Mouse (Mus musculus): ENCODE measurements around the gene Gm15023.
"Not testable (repeated sequence)": the region's sequence is repeated elsewhere in the genome, so short reads cannot be mapped to it uniquely, and the experiment has no call there.

Gene Gm15023

GRCm38 (mm10) chrX:135177532-135177931, at the start of gene Gm15023:
TSS of gene Gm15023 (minus strand) at chrX:135177632.
- not testable (repeated sequence) for DNase-seq (ENCODE audit: low read depth, low spot score); H3K36me3 ChIP-seq (ENCODE audit: control insufficient read depth, insufficient read depth, low read length, poor library complexity, severe bottlenecking); H3K27me3 ChIP-seq (ENCODE audit: control insufficient read depth, insufficient read depth, low read length, poor library complexity, severe bottlenecking)

GRCm38 (mm10) chrX:135210436-135211221, 33.2 kb upstream of the Gm15023 start, which contains the start of gene Tceal6:
TSS of gene Tceal6 (minus strand) at chrX:135210687.
- Histone ChIP-seq H3K27me3 (ENCODE audit: control insufficient read depth, insufficient read depth, low read length, poor library complexity, severe bottlenecking) (no peaks in the 10 kb centered on the region), H3K36me3 (ENCODE audit: control insufficient read depth, insufficient read depth, low read length, poor library complexity, severe bottlenecking) (no peaks in the 10 kb centered on the region)
- no peak for DNase-seq (ENCODE audit: low read depth, low spot score)

GRCm38 (mm10) chrX:135209773-135210435, 32.5 kb upstream of the Gm15023 start:
- not testable (repeated sequence) for H3K36me3 ChIP-seq (ENCODE audit: control insufficient read depth, insufficient read depth, low read length, poor library complexity, severe bottlenecking); DNase-seq (ENCODE audit: low read depth, low spot score)

GRCm38 (mm10) chrX:135189924-135190323, 12.5 kb upstream of the Gm15023 start:
- not testable (repeated sequence) for DNase-seq (ENCODE audit: low read depth, low spot score); H3K36me3 ChIP-seq (ENCODE audit: control insufficient read depth, insufficient read depth, low read length, poor library complexity, severe bottlenecking)

More at GRCm38 (mm10) chrX:135209773-135210435, 32.5 kb upstream of the Gm15023 start:
- not testable (repeated sequence) for H3K27me3 ChIP-seq (ENCODE audit: control insufficient read depth, insufficient read depth, low read length, poor library complexity, severe bottlenecking)

GRCm38 (mm10) chrX:135188661-135189060, 11.2 kb upstream of the Gm15023 start:
- not testable (repeated sequence) for DNase-seq (ENCODE audit: low read depth, low spot score); H3K36me3 ChIP-seq (ENCODE audit: control insufficient read depth, insufficient read depth, low read length, poor library complexity, severe bottlenecking); H3K27me3 ChIP-seq (ENCODE audit: control insufficient read depth, insufficient read depth, low read length, poor library complexity, severe bottlenecking)

More at GRCm38 (mm10) chrX:135189924-135190323, 12.5 kb upstream of the Gm15023 start:
- not testable (repeated sequence) for H3K27me3 ChIP-seq (ENCODE audit: control insufficient read depth, insufficient read depth, low read length, poor library complexity, severe bottlenecking)
